Mouse (Mus musculus): Measurements from ENCODE around the gene Slc25a53. TPM values are rescaled to one million over a fixed set of nuclear protein-coding genes. Genes with fewer than 3 reads are reported as not detected.

Slc25a53 gene
- total and polyA plus RNA-seq, 2 experiments from 2014 or later, result 11.1 to 20.6 TPM

GRCm38 (mm10) chrX:136937985-136938384 lies 100.1 kb downstream of the Slc25a53 start:
- H3K9me3 ChIP-seq (ENCODE audit: low read length), result no peaks in the 10 kb centered on the region
- ATAC-seq (ENCODE audit: low FRiP score) (no peak), DNase-seq (ENCODE audit: low spot score) (no peak)
- WGBS, result 55% methylated on average over 3 of the region's 3 CpGs
- H3K4me2 ChIP-seq (ENCODE audit: low read depth, low read length, poor library complexity, severe bottlenecking), result no peak overlapping the region
- H3K27ac ChIP-seq (ENCODE audit: low read depth, low read length), result no peak overlapping the region
- no peaks in the 10 kb centered on the region for H3K27me3 ChIP-seq (ENCODE audit: insufficient read depth, low read length)
- H3K36me3 ChIP-seq (ENCODE audit: insufficient read depth, low read length), result no peaks in the 10 kb centered on the region
- TF ChIP-seq CTCF (IDR thresholded peaks at IDR 0.05), result no peak
- no peak overlapping the region for H3K4me3 ChIP-seq (ENCODE audit: low read depth, low read length)
- no peaks in the 10 kb centered on the region for H3K4me1 ChIP-seq (ENCODE audit: insufficient read depth, low read length)
- H3K9ac ChIP-seq (replicated peaks; ENCODE audit: low read length, poor library complexity, severe bottlenecking), result no peak overlapping the region

Other genes starting within 250 kb of the Slc25a53 start
- gene Plp1, start 215.6 kb downstream of the Slc25a53 start, total RNA-seq (2014; rRNA removed), result 17.7 and 23.3 TPM in 2 replicates
- 10.2 and 13.5 TPM in 2 replicates for gene Plp1, start 215.6 kb downstream of the Slc25a53 start, polyA plus RNA-seq (2015; fragmentation: Nextera tagmentation; extraction: Ambion mirVana)
- gene Rab9b, start 169.5 kb downstream of the Slc25a53 start, total RNA-seq (2014; rRNA removed), result 31.7 and 31.8 TPM in 2 replicates
- gene Rab9b, start 169.5 kb downstream of the Slc25a53 start, polyA plus RNA-seq (2015; fragmentation: Nextera tagmentation; extraction: Ambion mirVana), result 17.1 and 22.3 TPM in 2 replicates
- gene H2bfm, start 111.0 kb downstream of the Slc25a53 start, total RNA-seq (2014; rRNA removed), result not detected in 2 replicates
- gene H2bfm, start 111.0 kb downstream of the Slc25a53 start, polyA plus RNA-seq (2015; fragmentation: Nextera tagmentation; extraction: Ambion mirVana), result not detected in 2 replicates
- 32.3 and 59.5 TPM in 2 replicates for gene Tmsb15b2, start 62.8 kb downstream of the Slc25a53 start, total RNA-seq (2014; rRNA removed)
- 69.2 and 73.2 TPM in 2 replicates for gene Tmsb15b2, start 62.8 kb downstream of the Slc25a53 start, polyA plus RNA-seq (2015; fragmentation: Nextera tagmentation; extraction: Ambion mirVana)
- 1.9 and 7.9 TPM in 2 replicates for gene Tmsb15l, start 61.4 kb downstream of the Slc25a53 start, total RNA-seq (2014; rRNA removed)
- 7.5 and 9.5 TPM in 2 replicates for gene Tmsb15l, start 61.4 kb downstream of the Slc25a53 start, polyA plus RNA-seq (2015; fragmentation: Nextera tagmentation; extraction: Ambion mirVana)
- 3.0 and 5.8 TPM in 2 replicates for gene Tmsb15b1, start 61.4 kb downstream of the Slc25a53 start, total RNA-seq (2014; rRNA removed)
- gene Tmsb15b1, start 61.4 kb downstream of the Slc25a53 start, polyA plus RNA-seq (2015; fragmentation: Nextera tagmentation; extraction: Ambion mirVana), result 34.5 and 41.2 TPM in 2 replicates
- gene Zcchc18, start 45.1 kb downstream of the Slc25a53 start, total RNA-seq (2014; rRNA removed), result 196 and 224 TPM in 2 replicates
- gene Zcchc18, start 45.1 kb downstream of the Slc25a53 start, polyA plus RNA-seq (2015; fragmentation: Nextera tagmentation; extraction: Ambion mirVana), result 602 and 631 TPM in 2 replicates
- gene Fam199x, start 11.3 kb upstream of the Slc25a53 start, total RNA-seq (2014; rRNA removed), result 14.8 and 16.3 TPM in 2 replicates
- gene Fam199x, start 11.3 kb upstream of the Slc25a53 start, polyA plus RNA-seq (2015; fragmentation: Nextera tagmentation; extraction: Ambion mirVana), result 6.7 and 8.8 TPM in 2 replicates
- not detected in 2 replicates for gene Esx1, start 83.8 kb upstream of the Slc25a53 start, total RNA-seq (2014; rRNA removed)
- gene Esx1, start 83.8 kb upstream of the Slc25a53 start, polyA plus RNA-seq (2015; fragmentation: Nextera tagmentation; extraction: Ambion mirVana), result not detected in 2 replicates

All from midbrain, postnatal 0 days (tissue).